Mouse (Mus musculus): ENCODE data around the gene Atp8b5. TPM values are rescaled to one million over a fixed set of nuclear protein-coding genes. Genes with fewer than 3 reads are reported as not detected.

The Atp8b5 gene
- polyA plus RNA-seq, 1 experiment from 2014 or later, result 0.77 TPM

DNA sequence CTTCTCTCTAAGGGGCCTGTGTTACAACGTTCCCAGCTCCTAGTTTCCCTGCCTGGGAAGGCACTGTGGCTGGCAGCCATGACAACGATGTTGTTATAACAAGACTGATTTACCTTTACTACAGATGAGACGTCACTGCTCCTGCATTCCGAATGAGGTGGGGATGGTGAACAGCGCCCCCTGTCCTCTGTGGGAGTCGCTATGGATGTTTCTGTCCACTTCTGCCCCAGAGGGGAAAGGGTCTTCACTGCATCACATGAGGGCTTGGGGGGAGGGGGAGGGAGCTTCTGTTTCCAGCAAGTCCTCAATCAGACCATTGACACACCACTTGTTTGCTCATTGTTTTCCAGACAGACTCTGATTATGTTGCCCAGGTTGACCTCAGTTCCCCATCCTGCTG, 27.0 kb downstream of the Atp8b5 start:
- Histone ChIP-seq H3K36me3 (ENCODE audit: insufficient read depth, low read length) (no peaks in the 10 kb centered on the region), H3K9me3 (ENCODE audit: low read length) (no peaks in the 10 kb centered on the region), H3K4me1 (ENCODE audit: insufficient read depth, low read length) (no peaks in the 10 kb centered on the region), H3K4me2 (replicated peaks; ENCODE audit: low read depth, low read length) (no peak overlapping the region), H3K27me3 (ENCODE audit: insufficient read depth, low read length) (no peaks in the 10 kb centered on the region), H3K9ac (replicated peaks; ENCODE audit: low read length) (no peak overlapping the region), H3K4me3 (ENCODE audit: low read length) (no peak overlapping the region), H3K27ac (ENCODE audit: low read length) (no peak overlapping the region)
- ATAC-seq (ENCODE audit: low FRiP score, low TSS enrichment), result no peak
- 28% methylated on average over 6 of the region's 6 CpGs for WGBS

DNA sequence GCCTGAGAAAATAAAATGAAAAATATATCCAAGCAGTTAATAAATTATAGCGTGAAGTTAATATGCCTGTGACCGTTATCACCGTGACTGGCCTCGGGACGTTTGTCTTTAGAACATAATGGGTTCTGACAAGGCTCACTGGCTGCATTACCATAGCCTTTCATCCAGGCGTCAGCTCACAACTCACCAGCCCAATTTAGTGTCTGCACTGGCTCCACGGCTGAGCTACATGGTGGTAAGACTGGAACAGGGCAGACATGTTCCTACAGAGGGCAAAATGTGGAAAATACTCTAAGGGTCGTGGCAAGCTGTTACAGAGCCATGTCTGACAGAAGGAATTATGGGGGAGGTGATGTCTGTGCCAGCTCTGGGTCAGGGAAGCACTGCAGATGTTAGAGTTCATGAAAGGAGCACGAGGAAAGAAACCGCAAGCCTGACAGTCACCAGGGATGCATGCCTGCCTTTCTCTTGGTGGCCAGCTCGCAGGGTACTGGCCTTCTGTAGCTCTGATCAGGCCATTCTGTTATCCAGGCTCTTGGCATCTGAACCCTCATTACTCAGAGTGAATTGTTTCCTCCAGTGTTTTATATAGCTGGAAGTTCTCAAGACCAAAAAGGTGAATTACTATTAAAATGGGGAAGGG, 42.9 kb downstream of the Atp8b5 start:
- Histone ChIP-seq H3K4me3 (ENCODE audit: low read length) (no peak overlapping the region), H3K9me3 (ENCODE audit: low read length) (no peaks in the 10 kb centered on the region), H3K4me1 (ENCODE audit: insufficient read depth, low read length) (no peaks in the 10 kb centered on the region), H3K9ac (replicated peaks; ENCODE audit: low read length) (no peak overlapping the region), H3K4me2 (replicated peaks; ENCODE audit: low read depth, low read length) (no peak overlapping the region), H3K27me3 (ENCODE audit: insufficient read depth, low read length) (no peaks in the 10 kb centered on the region), H3K27ac (ENCODE audit: low read length) (no peak overlapping the region), H3K36me3 (ENCODE audit: insufficient read depth, low read length) (no peaks in the 10 kb centered on the region)
- WGBS, result 20% methylated on average over 11 of the region's 11 CpGs
- peak; percentile 82 for ATAC-seq (ENCODE audit: low FRiP score, low TSS enrichment)

DNA sequence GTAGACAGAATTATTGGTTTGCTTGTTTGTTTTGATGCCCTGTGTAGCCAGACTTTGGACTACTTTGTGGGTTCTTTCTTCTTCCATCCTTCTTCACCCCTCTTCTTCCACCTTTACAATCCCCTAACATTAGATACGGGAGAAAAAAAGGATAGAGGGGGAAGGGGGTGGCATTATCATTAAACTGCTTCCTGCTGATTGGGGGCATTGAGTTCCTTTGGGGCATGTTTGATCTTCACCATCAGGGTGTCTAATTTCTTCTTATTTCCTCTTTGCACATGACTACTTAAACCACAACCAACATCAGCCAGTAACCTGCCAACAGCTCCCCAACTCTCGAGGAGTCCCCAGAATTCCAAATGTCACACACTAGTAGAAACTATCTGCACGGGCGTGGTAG, 54.6 kb downstream of the Atp8b5 start:
- 81% methylated on average over 4 of the region's 4 CpGs for WGBS
- H3K9ac ChIP-seq (replicated peaks; ENCODE audit: low read length), result no peak overlapping the region
- no peaks in the 10 kb centered on the region for H3K9me3 ChIP-seq (ENCODE audit: low read length)
- no peaks in the 10 kb centered on the region for H3K27me3 ChIP-seq (ENCODE audit: insufficient read depth, low read length)
- no peaks in the 10 kb centered on the region for H3K36me3 ChIP-seq (ENCODE audit: insufficient read depth, low read length)
- no peak overlapping the region for H3K27ac ChIP-seq (ENCODE audit: low read length)
- H3K4me2 ChIP-seq (replicated peaks; ENCODE audit: low read depth, low read length), result no peak overlapping the region
- no peak for ATAC-seq (ENCODE audit: low FRiP score, low TSS enrichment)
- no peak overlapping the region for H3K4me3 ChIP-seq (ENCODE audit: low read length)
- no peaks in the 10 kb centered on the region for H3K4me1 ChIP-seq (ENCODE audit: insufficient read depth, low read length)

DNA sequence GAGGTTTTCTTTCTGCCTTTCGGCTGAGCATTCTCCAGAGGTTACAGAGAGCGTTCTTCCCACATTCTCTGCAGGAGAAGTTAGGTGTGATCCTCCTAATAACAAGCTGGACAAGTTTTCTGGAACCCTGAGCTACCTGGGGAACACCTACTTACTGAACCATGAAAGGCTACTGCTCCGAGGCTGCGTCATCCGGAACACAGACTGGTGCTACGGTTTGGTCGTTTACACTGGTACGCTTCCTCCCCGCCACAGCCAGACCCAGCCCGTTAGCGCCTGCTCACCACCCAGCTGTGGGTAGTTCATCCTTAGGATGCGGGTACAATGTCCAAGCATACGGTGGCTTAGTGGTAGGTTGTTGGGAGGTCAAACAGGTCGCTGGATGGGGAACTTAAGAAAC, 55.4 kb downstream of the Atp8b5 start:
- peak; percentile 61 for ATAC-seq (ENCODE audit: low FRiP score, low TSS enrichment)
- H3K4me2 ChIP-seq (replicated peaks; ENCODE audit: low read depth, low read length), result no peak overlapping the region
- no peaks in the 10 kb centered on the region for H3K27me3 ChIP-seq (ENCODE audit: insufficient read depth, low read length)
- H3K9ac ChIP-seq (replicated peaks; ENCODE audit: low read length), result no peak overlapping the region
- 66% methylated on average over 14 of the region's 14 CpGs for WGBS
- no peak overlapping the region for H3K4me3 ChIP-seq (ENCODE audit: low read length)
- H3K27ac ChIP-seq (ENCODE audit: low read length), result no peak overlapping the region
- H3K4me1 ChIP-seq (ENCODE audit: insufficient read depth, low read length), result no peaks in the 10 kb centered on the region
- H3K36me3 ChIP-seq (ENCODE audit: insufficient read depth, low read length), result no peaks in the 10 kb centered on the region
- no peaks in the 10 kb centered on the region for H3K9me3 ChIP-seq (ENCODE audit: low read length)

DNA sequence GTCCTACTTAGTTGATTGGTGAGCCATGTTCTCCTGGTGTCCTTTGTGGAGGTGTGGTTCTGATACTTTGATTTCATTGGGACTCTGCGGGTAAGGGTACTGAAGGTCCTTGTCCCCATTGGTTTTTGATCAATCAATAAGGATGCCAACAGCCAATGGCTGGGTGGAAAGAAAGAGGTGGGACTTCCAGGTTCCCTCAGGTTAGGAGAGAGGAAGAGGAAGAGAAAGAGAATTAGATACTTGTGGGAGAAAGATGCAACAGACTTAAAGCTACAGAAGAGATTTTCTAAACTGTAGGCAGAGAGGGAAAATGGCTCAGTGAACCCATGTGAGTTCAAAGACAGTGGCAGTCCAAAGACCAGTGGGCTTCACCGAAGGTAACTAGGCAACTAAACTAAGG, 60.2 kb downstream of the Atp8b5 start:
- Histone ChIP-seq H3K9me3 (ENCODE audit: low read length) (no peaks in the 10 kb centered on the region), H3K27me3 (ENCODE audit: insufficient read depth, low read length) (no peaks in the 10 kb centered on the region), H3K36me3 (ENCODE audit: insufficient read depth, low read length) (no peaks in the 10 kb centered on the region), H3K4me2 (replicated peaks; ENCODE audit: low read depth, low read length) (no peak overlapping the region), H3K4me3 (ENCODE audit: low read length) (no peak overlapping the region), H3K9ac (replicated peaks; ENCODE audit: low read length) (no peak overlapping the region), H3K4me1 (ENCODE audit: insufficient read depth, low read length) (no peaks in the 10 kb centered on the region), H3K27ac (ENCODE audit: low read length) (no peak overlapping the region)
- ATAC-seq (ENCODE audit: low FRiP score, low TSS enrichment), result no peak
- WGBS, result 96% methylated on average over 2 of the region's 2 CpGs

DNA sequence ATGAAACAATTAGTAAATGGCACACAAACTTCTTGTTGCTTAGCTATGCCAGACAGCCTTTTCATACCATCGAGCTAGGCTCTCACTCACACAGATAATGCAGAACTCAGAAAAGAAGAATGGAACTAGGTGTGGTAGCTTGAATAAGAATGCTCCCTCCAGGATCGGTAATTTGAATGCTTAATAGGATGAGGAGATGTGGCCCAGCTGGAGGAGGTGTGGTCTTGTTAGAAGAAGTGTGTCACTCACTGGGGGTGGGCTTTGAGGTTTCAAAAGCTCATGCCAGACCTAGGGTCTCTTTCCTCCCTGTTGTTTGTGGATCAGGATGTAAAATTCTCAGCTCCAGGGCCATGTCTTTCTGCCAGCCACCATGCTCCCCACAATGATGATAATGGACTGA, 67.8 kb downstream of the Atp8b5 start:
- H3K4me2 ChIP-seq (replicated peaks; ENCODE audit: low read depth, low read length), result no peak overlapping the region
- no peak overlapping the region for H3K27ac ChIP-seq (ENCODE audit: low read length)
- no peak overlapping the region for H3K9ac ChIP-seq (replicated peaks; ENCODE audit: low read length)
- no peak for ATAC-seq (ENCODE audit: low FRiP score, low TSS enrichment)
- H3K9me3 ChIP-seq (ENCODE audit: low read length), result peaks cover 8% of the 10 kb centered on the region
- H3K4me1 ChIP-seq (ENCODE audit: insufficient read depth, low read length), result peaks cover 2% of the 10 kb centered on the region; the same call in 1 of the 2 replicates
- no peaks in the 10 kb centered on the region for H3K27me3 ChIP-seq (ENCODE audit: insufficient read depth, low read length)
- 71% methylated on average over 2 of the region's 2 CpGs for WGBS
- H3K36me3 ChIP-seq (ENCODE audit: insufficient read depth, low read length), result no peaks in the 10 kb centered on the region
- no peak overlapping the region for H3K4me3 ChIP-seq (ENCODE audit: low read length)

DNA sequence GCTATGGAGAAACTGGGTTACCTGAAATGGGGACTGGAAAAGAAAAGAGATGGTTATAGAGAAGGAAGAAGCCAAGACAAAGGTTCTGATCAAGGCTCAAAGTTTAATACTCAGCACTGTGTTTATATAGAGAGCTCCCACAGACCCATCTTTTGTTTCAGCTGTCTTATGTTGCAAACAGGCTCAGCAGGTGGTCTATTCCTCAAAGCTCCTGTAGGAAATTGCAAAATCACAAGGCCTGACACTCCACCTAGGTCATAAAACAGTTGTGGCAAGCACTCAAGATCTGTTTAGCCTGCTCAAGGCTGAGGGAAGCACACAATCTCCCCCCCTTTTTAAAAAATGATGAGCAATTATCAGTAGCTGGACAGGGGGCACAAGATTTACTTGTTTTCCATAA, 69.2 kb downstream of the Atp8b5 start:
- no peak overlapping the region for H3K4me2 ChIP-seq (replicated peaks; ENCODE audit: low read depth, low read length)
- H3K27me3 ChIP-seq (ENCODE audit: insufficient read depth, low read length), result no peaks in the 10 kb centered on the region
- no peak overlapping the region for H3K9ac ChIP-seq (replicated peaks; ENCODE audit: low read length)
- peaks cover 4% of the 10 kb centered on the region; the same call in 1 of the 2 replicates for H3K4me1 ChIP-seq (ENCODE audit: insufficient read depth, low read length)
- ATAC-seq (ENCODE audit: low FRiP score, low TSS enrichment), result no peak
- no peak overlapping the region for H3K4me3 ChIP-seq (ENCODE audit: low read length)
- no peak overlapping the region for H3K27ac ChIP-seq (ENCODE audit: low read length)
- peaks cover 8% of the 10 kb centered on the region for H3K9me3 ChIP-seq (ENCODE audit: low read length)
- H3K36me3 ChIP-seq (ENCODE audit: insufficient read depth, low read length), result no peaks in the 10 kb centered on the region

DNA sequence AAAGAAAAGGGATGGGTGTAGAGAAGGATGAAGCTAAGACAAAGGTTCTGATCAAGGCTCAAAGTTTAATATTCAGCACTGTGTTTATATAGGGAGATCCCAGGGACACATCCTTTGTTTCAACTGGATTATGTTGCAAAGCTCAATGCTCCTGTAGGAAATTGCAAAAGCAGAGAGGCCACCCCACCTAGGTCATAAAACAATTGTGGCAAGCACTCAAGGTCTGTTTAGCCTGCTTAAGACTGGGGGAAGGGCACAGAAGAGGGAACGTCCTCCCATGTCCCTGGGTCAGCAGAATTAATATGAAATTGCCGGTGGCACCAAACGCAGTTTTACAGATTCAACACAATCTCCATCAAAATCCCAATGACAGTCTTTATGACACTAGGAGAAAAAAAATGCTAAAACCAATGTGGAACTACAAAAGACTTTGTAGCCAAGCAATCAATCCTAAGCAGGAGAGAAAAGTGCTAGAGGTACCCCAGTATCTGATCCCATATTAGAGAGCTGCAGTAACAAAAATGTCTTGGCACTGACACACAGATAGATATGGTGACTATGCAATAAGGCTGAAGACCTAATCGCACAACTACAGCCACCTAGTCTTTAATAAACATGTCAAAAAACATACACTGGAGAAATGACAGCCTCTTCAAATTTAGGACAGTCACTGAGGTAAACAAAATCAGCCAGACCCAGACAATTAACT, 73.3 kb downstream of the Atp8b5 start:
- no peaks in the 10 kb centered on the region for H3K36me3 ChIP-seq (ENCODE audit: insufficient read depth, low read length)
- no peak overlapping the region for H3K9ac ChIP-seq (replicated peaks; ENCODE audit: low read length)
- H3K4me3 ChIP-seq (ENCODE audit: low read length), result no peak overlapping the region
- H3K4me1 ChIP-seq (ENCODE audit: insufficient read depth, low read length), result peaks cover 4% of the 10 kb centered on the region; the same call in 1 of the 2 replicates
- H3K9me3 ChIP-seq (ENCODE audit: low read length), result peaks cover 8% of the 10 kb centered on the region
- no peak for ATAC-seq (ENCODE audit: low FRiP score, low TSS enrichment)
- H3K27me3 ChIP-seq (ENCODE audit: insufficient read depth, low read length), result no peaks in the 10 kb centered on the region
- WGBS, result 40% methylated on average over 4 of the region's 4 CpGs
- H3K27ac ChIP-seq (ENCODE audit: low read length), result no peak overlapping the region
- no peak overlapping the region for H3K4me2 ChIP-seq (replicated peaks; ENCODE audit: low read depth, low read length)

DNA sequence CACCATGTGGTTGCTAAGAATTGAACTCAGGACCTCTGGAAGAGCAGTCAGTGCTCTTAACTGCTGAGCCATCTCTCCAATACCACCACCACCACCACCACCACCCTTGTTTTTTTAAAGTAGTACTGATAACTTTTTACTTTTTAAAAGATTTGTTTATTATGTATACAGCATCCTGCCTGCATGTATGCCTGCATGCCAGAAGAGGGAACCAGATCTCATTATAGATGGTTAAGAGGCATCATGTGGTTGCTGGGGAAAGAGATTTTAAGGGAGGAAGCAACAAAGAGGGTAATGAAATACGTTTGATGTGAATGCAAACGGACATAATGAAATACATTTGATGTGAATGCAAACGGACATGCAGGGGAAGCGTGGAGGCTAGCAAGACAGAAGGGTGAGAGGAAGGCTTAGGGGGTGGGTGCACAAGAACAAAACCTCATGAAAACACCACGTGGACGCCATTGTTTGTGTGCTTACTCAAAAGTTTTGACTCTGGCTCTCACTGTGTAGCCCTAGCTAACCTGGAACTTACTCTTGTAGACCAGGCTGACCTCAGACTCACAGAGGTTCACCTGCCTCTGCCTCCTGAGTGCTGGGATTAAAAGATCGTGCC, 74.4 kb downstream of the Atp8b5 start:
- Histone ChIP-seq H3K4me1 (ENCODE audit: insufficient read depth, low read length) (peaks cover 4% of the 10 kb centered on the region; the same call in 1 of the 2 replicates), H3K4me3 (ENCODE audit: low read length) (no peak overlapping the region), H3K27me3 (ENCODE audit: insufficient read depth, low read length) (no peaks in the 10 kb centered on the region), H3K9me3 (ENCODE audit: low read length) (peaks cover 3% of the 10 kb centered on the region), H3K9ac (replicated peaks; ENCODE audit: low read length) (no peak overlapping the region), H3K27ac (ENCODE audit: low read length) (no peak overlapping the region), H3K4me2 (replicated peaks; ENCODE audit: low read depth, low read length) (no peak overlapping the region), H3K36me3 (ENCODE audit: insufficient read depth, low read length) (no peaks in the 10 kb centered on the region)
- ATAC-seq (ENCODE audit: low FRiP score, low TSS enrichment), result no peak
- WGBS, result 83% methylated on average over 7 of the region's 7 CpGs

DNA sequence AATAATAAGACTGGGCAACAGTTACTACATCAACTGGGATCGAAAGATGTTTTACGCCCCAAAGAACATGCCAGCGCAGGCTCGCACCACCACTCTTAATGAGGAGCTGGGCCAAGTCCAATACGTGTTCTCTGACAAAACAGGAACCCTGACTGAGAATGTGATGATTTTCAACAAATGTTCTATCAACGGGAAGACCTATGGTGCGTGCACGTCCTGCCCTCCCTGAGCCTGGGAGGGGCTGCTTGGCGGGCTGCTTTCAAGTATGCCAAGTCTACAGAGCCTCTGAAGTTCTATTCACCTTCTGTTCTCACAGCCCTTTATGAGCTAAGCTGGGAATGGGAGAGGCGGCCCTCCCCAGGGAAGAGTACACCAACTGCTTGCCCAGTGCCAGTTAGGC, 75.5 kb downstream of the Atp8b5 start:
- Histone ChIP-seq H3K36me3 (ENCODE audit: insufficient read depth, low read length) (no peaks in the 10 kb centered on the region), H3K4me3 (ENCODE audit: low read length) (no peak overlapping the region), H3K9me3 (ENCODE audit: low read length) (no peaks in the 10 kb centered on the region), H3K4me1 (ENCODE audit: insufficient read depth, low read length) (peaks cover 4% of the 10 kb centered on the region; the same call in 1 of the 2 replicates), H3K27ac (ENCODE audit: low read length) (no peak overlapping the region), H3K4me2 (replicated peaks; ENCODE audit: low read depth, low read length) (no peak overlapping the region), H3K27me3 (ENCODE audit: insufficient read depth, low read length) (no peaks in the 10 kb centered on the region), H3K9ac (replicated peaks; ENCODE audit: low read length) (no peak overlapping the region)
- 89% methylated on average over 10 of the region's 10 CpGs for WGBS
- ATAC-seq (ENCODE audit: low FRiP score, low TSS enrichment), result no peak

Measured in kidney, embryonic 16.5 days (tissue).